Mouse (Mus musculus) stomach, postnatal 0 days (tissue): ENCODE measurements at regions not wholly inside any gene's neighbourhood (a gene's known extent, or its start where the extent isn't known, plus 50 kb on each side); places are given as distances from the start of the nearest gene placed in this dataset.

ENCODE experiments used
- CTCF ChIP-seq: IDR thresholded peaks from 2 replicates; pipeline ENCODE4 v1.5.1; 2016; ENCODE audit warnings: antibody characterized with exemption, low read depth, mild to moderate bottlenecking, moderate library complexity
- EP300 ChIP-seq: optimal IDR thresholded peaks from 2 replicates; pipeline ENCODE3; 2016; ENCODE audit warnings: antibody characterized with exemption

- TF ChIP-seq CTCF (no peak), EP300 (no peak)
These were observed 75.0 kb upstream of the Meis1 start for GRCm38 (mm10) chr11:19093749-19094148.
